Mouse (Mus musculus) heart, postnatal 14 days (tissue): ENCODE measurements around the gene Zfp663. TPM values are rescaled to one million over a fixed set of nuclear protein-coding genes. Genes with fewer than 3 reads are reported as not detected.

Experiments used
- DNase-seq, 2 experiments: peaks; one replicate each; pipeline ENCODE4 v3.0.0; 2021 to 2022
- intact Hi-C: fragments of 180-260 bp; cut with DNase I; formaldehyde crosslinking; loops from one replicate; pipeline ENCODE4 v1.15.1; 2025
- total RNA-seq, 2 experiments: library from RNA; stranded (reverse); gene quantifications; 2 replicates each; pipeline ENCODE4 v1.2.3; 2021

Zfp663 gene
- total RNA-seq, 2 experiments from 2014 or later, result not detected

- intact Hi-C loops, result no loop called here
- no peak for DNase-seq
Measured at GRCm38 (mm10) chr2:165371066-165371465, 2.5 kb upstream of the Zfp663 start.

- intact Hi-C loops, result no loop called here
Measured at GRCm38 (mm10) chr2:165370348-165370747, 1.8 kb upstream of the Zfp663 start.

GRCm38 (mm10) chr2:165367868-165368439 is 575 bp downstream of the Zfp663 start:
- intact Hi-C loops, result no loop called here
- DNase-seq, result peak in 1 of 2 experiments; percentile 16

More at GRCm38 (mm10) chr2:165370348-165370747, 1.8 kb upstream of the Zfp663 start:
- no peak for DNase-seq

- intact Hi-C loops, result no loop called here
- DNase-seq, result peak; percentile 14 to 16
Measured at GRCm38 (mm10) chr2:165367047-165367520, 1.4 kb downstream of the Zfp663 start.

- peak; percentile 63 to 75 for DNase-seq
- intact Hi-C loops, result loop anchor here (2.0 to 5.0 kb wide), 2 partner anchors 122 to 402 kb away; partner anchors contain the start of gene Slc12a5
Measured at GRCm38 (mm10) chr2:165364334-165365091, 4.0 kb downstream of the Zfp663 start.

- DNase-seq, result no peak
- intact Hi-C loops, result loop anchor here (5.0 kb wide), 1 partner anchor 401 kb away; the partner anchor contains the start of gene Slc12a5
Measured at GRCm38 (mm10) chr2:165363282-165363681, 5.2 kb downstream of the Zfp663 start.

GRCm38 (mm10) chr2:165360861-165361260 is 7.7 kb downstream of the Zfp663 start:
- intact Hi-C loops, result loop anchor here (2.0 to 5.0 kb wide), 2 partner anchors 286 to 399 kb away; partner anchors contain the start of gene Slc12a5
- DNase-seq, result peak; percentile 64 to 76

- intact Hi-C loops, result no loop called here
- no peak for DNase-seq
Measured at GRCm38 (mm10) chr2:165351828-165352513, 16.6 kb downstream of the Zfp663 start.

- DNase-seq, result no peak
- intact Hi-C loops, result no loop called here
Measured at GRCm38 (mm10) chr2:165349466-165349865, 19.1 kb downstream of the Zfp663 start.

GRCm38 (mm10) chr2:165346180-165346579 is 22.3 kb downstream of the Zfp663 start:
- intact Hi-C loops, result no loop called here
- no peak for DNase-seq

- peak; percentile 68 to 75 for DNase-seq
- intact Hi-C loops, result loop anchor here (1.0 to 2.0 kb wide), 2 partner anchors 104 to 266 kb away; no protein-coding TSS in a partner anchor
Measured at GRCm38 (mm10) chr2:165337191-165337590, 31.3 kb downstream of the Zfp663 start.

- intact Hi-C loops, result no loop called here
- no peak for DNase-seq
Measured at GRCm38 (mm10) chr2:165332610-165333210, 35.8 kb downstream of the Zfp663 start.

- intact Hi-C loops, result loop anchor here (5.0 kb wide), 1 partner anchor 42 kb away; the partner anchor contains the start of gene Slc35c2
- no peak for DNase-seq
Measured at GRCm38 (mm10) chr2:165329703-165330102, 38.8 kb downstream of the Zfp663 start.

- intact Hi-C loops, result loop anchor here (5.0 kb wide), 1 partner anchor 41 kb away; the partner anchor contains the start of gene Slc35c2
- no peak for DNase-seq
Measured at GRCm38 (mm10) chr2:165328746-165329145, 39.8 kb downstream of the Zfp663 start.

GRCm38 (mm10) chr2:165327386-165327785 is 41.1 kb downstream of the Zfp663 start:
- intact Hi-C loops, result loop anchor here (5.0 kb wide), 1 partner anchor 40 kb away; the partner anchor contains the start of gene Slc35c2
- DNase-seq, result no peak

- intact Hi-C loops, result loop anchor here (5.0 kb wide), 1 partner anchor 39 kb away; the partner anchor contains the start of gene Slc35c2
Measured at GRCm38 (mm10) chr2:165326304-165327190, 42.0 kb downstream of the Zfp663 start, which contains the start of gene Elmo2. Gene Elmo2 (minus strand): TSS chr2:165326479.

GRCm38 (mm10) chr2:165325521-165326303 is 42.8 kb downstream of the Zfp663 start:
- no peak for DNase-seq
- intact Hi-C loops, result loop anchor here (5.0 kb wide), 1 partner anchor 38 kb away; the partner anchor contains the start of gene Slc35c2

More at GRCm38 (mm10) chr2:165326304-165327190, 42.0 kb downstream of the Zfp663 start, which contains the start of gene Elmo2:
- peak; percentile 97 to 98 for DNase-seq

GRCm38 (mm10) chr2:165323928-165324327 is 44.6 kb downstream of the Zfp663 start:
- DNase-seq, result no peak
- intact Hi-C loops, result no loop called here
